8 mouse cellular contexts compared by ENCODE assay signal in the genomic region with DNA sequence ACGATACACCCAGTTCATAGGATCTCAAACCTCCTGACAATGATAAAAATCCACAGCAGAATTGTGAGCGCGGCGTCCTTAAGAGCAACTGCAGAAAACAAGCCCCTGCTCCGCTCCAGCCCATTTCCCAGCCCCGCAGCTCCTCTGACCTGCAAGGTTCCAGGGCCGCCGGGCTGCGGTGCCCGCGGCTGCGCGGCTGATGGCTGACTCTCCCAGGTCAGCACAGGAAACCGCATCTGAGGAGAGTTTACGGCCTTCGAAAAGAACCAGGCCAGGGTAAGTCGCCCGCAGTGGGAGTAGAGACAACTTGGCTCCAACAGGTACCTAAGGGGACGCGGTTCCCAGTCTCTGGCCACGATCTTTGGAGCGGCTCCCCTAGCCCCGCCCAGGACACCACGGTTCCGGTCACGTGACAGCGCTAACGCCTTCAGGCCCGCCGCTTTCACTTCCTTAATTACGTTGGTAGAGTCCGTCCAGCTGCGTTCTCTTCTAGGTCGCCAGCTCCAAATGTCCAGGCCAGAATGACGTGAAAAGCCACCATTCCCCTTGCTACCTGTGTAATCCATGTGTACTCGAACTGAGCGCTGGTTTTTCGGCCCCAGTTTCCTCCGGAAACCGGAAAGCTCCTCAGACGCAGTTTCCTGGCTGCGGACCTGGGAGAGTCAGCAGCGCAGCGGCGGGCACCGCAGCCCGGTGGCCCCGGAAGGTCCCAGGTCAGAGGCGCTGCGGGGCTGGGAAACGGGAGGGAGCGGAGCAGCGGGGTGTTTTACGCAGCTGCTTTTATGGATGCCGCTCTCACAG. TPM values are rescaled to one million over a fixed set of nuclear protein-coding genes. Genes with fewer than 3 reads are reported as not detected.
A peak's percentile ranks its signal among the peaks of the same experiment; 100 is the strongest.
DNase-seq lines count a peak whose midpoint lies in the region.
"Not testable (repeated sequence)": the region's sequence is repeated elsewhere in the genome, so short reads cannot be mapped to it uniquely, and the experiment has no call there.

Zfp942 (minus strand) TSS at position 358 of the 801 bp plus-strand sequence.
Zfp943 (plus strand) TSS at position 446 of the 801 bp plus-strand sequence.

- not testable (repeated sequence) for H3K9me3 ChIP-seq in megakaryocyte, embryonic 14.5 days

- H3K27me3 ChIP-seq in megakaryocyte, embryonic 14.5 days (replicated peaks) = not testable (repeated sequence)

- peaks cover 14% of the 10 kb centered on the region for H3K4me1 ChIP-seq in megakaryocyte, embryonic 14.5 days

- peak; percentile 81 for DNase-seq in adipocyte (ENCODE audit: low spot score)
- DNase-seq in embryo, embryonic 10 days (ENCODE audit: low spot score) = peak; percentile 65
- peak; percentile 67 for DNase-seq in gastrocnemius, postnatal 10 days
- DNase-seq in induced T-regulatory cell, adult 2 months (ENCODE audit: low read depth) = peak; percentile 88
- peak; percentile 42 to 72 for DNase-seq in left cerebral cortex, adult 9 months (ENCODE audit: low spot score in 2 of 2)
- DNase-seq in right cerebral cortex, adult 2 months (ENCODE audit: low spot score in 2 of 2) = peak; percentile 71 to 84
- peak; percentile 67 for DNase-seq in urinary bladder, postnatal 14 days (ENCODE audit: low spot score)

- peak within 1 kb of the TSS; percentile 90 for H3K4me3 ChIP-seq in megakaryocyte, embryonic 14.5 days (replicated peaks)

- not testable (repeated sequence) for H3K36me3 ChIP-seq in megakaryocyte, embryonic 14.5 days (replicated peaks; ENCODE audit: low read length)

RNA-seq across cellular contexts. Expression of gene Zfp942, which starts in this region (rescaled TPM):
- 1 to 10 TPM; 4.8 to 7.1 TPM for total RNA-seq in gastrocnemius, postnatal 10 days (2021)
- polyA plus RNA-seq in megakaryocyte, embryonic 14.5 days (2012; ENCODE audit: insufficient read depth, low replicate concordance) = 0.26 TPM in 1 of 2 replicates, not detected in the other

RNA-seq across cellular contexts. Expression of gene Zfp943, which starts in this region (rescaled TPM):
- total RNA-seq in gastrocnemius, postnatal 10 days (2021) = 10 to 100 TPM; 13.6 to 14.1 TPM
- polyA plus RNA-seq in megakaryocyte, embryonic 14.5 days (2012; ENCODE audit: insufficient read depth, low replicate concordance) = 0.07 TPM in 1 of 2 replicates, not detected in the other

Comparison
In these comparisons a context has a peak if more than half of its experiments do, and no peak if none do; other contexts are left out.
1. Peak in every context shown above with its lines: DNase-seq and H3K4me3 ChIP-seq.